Mouse (Mus musculus) c-Kit-positive CD71-negative TER-119-negative erythroid progenitor cells, embryonic 14.5 days (primary cell): ENCODE results near the gene Zfp277.

ENCODE experiments used
- DNase-seq: peaks from one replicate; pipeline ENCODE4 v3.0.0-alpha.2; 2013; ENCODE audit warnings: low read depth

Zfp277 gene

DNA sequence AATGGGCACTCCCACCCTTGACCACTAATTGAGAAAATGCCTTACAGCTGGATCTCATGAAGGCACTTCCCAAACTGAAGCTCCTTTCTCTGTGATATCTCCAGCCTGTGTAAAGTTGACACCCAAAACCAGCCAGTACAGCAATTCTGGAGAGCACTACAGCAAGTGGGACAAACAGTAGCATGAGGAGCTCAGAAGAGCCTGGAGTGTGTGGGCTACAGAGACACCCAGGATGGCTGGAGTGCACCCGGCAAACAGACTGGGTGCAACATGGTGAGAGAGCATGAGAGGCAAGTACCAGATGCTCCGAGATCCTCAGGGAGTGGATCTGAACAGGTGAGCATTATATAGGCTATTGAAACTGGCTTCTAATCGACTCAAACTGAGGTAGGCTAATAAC lies 93.8 kb downstream of the Zfp277 start:
- DNase-seq, result no peak

DNA sequence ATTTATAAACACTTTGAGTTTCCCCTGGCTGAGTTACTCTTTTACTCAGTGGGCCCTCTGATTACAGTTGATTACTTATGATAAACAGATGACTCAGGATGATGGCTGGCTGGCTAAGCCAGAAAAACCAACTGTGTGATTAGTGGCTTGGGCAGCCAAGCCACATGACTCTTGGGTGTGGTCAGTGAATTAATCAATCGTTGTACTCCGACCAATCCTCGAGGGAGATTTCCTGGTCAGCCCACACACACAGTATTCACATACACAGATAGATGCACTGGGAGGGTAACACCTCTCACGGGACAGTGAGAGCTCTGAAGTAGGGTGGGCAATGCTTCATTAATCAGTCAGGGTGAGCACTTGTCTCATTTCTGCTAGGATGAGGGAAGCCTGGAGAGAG lies 97.5 kb downstream of the Zfp277 start:
- DNase-seq, result no peak

DNA sequence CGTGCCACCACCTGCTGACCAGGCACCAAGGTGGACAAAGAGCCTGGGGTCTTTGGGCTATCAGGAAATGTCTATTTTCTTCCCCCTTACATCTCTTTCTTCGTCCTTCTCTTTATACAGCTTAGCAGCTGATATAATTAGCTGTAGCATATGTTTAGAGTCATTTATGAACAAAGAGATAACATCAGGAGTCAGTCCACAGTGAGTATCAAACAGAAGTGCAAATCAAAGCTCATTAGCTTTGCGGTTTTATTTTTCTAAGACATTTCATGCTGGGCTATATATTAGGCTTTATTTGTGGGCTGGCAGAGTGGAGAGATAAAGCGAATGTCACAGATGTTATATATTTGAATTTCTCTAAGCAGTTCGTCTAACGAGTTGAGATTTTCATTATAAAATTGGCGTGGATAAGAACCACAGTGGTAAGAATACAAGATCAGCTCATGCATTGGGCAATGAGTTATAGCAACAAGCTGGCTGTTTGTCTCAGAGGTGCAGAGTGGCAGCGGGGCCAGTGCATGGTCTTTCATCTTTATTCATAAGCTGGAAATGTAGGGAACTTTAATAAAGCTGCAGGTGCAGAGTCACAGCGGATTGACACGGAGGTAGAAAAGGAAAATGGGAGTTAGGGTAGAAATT lies 98.5 kb downstream of the Zfp277 start:
- no peak for DNase-seq

DNA sequence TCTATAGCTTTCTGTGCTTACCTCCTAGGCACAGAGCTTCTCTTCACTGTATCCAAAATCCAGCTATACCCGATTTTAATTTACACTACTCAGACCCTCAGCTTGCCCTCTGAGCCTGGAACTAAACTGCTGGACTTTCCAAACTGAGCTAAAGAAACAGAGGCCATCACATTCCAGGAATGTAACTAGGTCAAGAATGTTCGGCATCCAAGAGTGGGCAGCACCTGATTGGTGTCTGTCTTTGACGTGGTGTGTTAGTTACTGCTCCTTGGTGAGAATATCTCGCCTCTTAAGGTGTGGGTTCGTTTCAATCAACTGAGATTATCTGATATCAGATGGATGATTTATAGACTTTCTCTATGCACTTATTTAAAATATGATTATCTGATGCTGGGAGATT lies 104.3 kb downstream of the Zfp277 start:
- no peak for DNase-seq

GRCm38 (mm10) chr12:40335303-40335702 lies 110.4 kb downstream of the Zfp277 start:
- DNase-seq, result no peak

DNA sequence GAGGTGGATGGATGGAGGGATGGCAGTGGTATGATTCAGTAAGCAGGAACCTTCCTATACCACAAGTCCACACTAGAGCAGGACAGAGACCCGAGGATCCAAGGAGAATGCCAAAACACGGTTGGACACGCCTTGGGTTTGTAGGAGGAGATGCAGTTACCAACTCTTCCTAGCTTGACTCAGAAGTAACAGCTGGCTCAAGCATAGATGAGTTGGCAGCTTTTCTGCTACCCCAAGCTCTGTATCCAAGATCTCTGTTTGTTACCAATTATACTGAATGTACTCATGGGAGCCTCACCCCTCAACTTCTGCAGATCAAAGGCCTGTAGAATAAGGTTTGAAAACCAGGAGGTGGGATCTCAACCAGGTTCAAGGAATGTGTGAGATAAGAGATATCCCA lies 114.2 kb downstream of the Zfp277 start:
- DNase-seq, result no peak

DNA sequence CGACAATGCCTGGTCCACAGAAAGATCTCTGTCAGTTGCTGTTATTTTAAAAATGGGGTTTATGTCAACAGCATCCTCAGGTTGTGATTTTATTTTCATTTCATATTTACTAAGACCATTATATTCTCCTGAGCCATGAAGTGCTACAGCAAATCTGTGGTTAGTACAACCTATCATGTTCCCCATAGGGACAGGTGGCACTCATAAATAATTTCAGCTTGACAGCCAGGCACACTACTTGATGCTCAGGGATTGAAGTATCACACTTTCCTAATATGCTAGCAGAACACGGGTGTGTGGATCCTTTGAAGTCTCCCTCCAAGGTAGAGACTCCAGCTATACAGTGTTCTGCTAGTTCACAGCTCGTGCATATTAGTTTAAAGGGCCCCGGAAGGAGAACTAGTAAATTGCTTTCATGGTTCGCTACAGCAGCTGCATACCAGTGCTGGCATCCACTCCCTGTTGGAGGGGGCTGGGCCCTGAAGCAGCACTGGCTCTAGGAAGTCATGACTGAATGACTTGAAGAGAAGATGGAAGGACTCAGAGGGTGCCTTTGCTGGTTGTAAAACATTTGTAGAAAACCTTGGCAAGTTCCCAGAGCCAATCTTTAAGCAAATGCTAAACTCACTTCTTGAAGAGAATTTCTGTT lies 118.6 kb downstream of the Zfp277 start:
- DNase-seq, result no peak

DNA sequence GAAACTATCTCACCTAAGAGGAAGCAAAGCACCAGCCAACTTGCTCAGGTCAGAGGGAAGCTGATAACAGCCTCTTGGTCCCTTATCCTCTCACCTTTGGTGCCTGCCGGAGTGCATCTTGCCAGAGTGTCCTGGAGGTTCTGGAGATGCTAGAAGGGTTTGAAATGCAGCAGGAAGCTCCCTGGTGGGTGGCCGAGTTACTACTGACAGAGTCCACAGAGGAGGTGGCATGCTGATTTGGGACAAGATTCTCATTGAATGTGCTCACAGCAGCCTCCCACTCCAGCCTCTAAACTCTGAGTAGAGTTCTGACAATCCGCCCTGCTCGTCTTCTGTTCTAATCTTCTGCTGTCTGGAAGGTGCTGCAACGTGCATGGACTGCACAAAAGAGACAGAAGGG lies 120.1 kb downstream of the Zfp277 start:
- no peak for DNase-seq

GRCm38 (mm10) chr12:40324819-40325218 lies 120.9 kb downstream of the Zfp277 start:
- no peak for DNase-seq

DNA sequence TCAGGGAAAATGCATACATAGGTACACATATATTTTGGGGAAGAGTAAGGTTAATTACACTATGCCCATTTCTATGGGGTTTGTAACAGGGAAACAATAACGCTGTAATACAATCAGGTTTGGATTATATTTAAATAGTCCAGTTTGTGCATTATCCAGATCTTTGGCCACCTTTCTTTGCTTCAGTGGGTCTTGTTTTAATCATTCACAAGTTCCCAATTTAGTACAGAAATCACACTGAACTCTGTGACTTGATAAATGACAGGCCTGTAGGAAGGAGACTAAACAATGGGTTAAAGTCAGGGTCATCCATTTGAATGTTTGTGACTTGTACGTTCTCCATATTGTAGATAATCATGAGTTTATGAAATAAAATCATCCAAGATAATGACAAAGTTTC lies 130.6 kb downstream of the Zfp277 start:
- no peak for DNase-seq

- no peak for DNase-seq
These were observed 141.7 kb downstream of the Zfp277 start for GRCm38 (mm10) chr12:40303960-40304359.

DNA sequence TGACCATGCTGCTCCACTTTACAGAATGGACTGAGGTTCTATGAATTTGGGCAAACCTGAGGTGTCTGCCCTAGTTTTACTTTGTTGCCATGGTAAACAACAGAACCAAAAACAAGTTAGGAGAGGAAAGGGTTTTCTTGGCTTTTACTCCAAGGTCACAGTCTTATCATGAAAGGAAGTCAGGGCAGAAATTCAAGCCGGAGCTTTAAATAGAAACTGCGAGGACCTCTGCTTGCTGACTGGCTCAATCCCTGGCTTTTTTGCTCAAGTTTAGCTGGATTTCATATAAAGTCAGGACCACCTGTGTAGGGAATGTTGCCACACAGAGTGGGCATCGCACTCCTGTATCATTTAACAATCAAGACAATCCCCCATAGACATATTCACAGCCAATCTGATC lies 147.1 kb downstream of the Zfp277 start:
- DNase-seq, result no peak

DNA sequence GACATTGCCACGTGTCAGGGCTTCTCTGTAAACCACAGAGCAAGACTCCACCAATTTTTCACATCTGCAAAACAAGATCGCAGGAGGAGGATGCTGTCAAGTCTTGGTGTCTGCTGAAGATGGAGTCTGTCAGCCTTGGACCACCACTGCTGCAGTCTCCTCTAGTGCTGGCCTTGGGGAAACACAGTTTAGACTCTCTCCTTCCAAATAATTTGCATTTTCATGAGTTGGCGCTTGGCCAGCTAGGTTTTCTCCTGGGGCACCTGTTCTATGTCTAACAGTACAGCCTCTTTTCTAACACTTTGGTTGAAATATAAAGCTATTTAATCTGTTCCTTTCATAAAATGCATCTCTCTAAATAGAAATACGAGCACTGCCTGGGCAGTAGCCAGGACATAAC lies 159.2 kb downstream of the Zfp277 start:
- no peak for DNase-seq

DNA sequence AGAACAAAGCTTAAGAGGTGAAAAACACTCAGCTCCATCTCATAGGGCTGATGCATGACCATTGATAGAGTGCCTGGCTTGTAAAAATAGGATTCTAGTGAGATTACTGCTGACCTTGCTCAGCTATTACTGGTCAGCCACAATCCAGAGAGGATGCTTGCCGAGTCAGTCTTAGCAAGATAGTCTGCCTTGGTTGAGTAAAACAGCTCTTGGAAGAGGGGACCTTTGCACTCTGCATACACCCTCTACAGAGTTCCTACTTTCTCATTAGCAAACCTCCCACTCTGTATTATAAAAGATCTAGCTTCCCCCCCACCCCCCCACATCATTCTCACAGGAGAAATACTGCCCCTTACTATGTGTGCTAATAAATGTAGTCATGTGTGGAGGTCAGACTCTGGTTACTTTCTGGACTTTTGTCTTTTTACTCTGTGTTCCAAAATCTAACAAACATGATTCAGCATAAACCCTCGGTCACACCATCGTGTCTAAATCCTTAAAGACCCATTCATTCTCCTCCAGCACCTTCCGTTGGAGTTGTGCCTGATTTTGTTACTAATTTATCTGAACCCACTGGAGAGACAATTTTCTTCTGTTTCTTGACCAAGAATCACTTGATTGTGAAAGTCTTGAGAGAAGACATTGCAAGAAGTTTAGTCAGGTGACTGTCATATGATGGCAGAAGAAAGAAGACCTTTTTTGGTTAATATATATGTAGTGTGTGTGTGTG lies 164.9 kb downstream of the Zfp277 start:
- no peak for DNase-seq

GRCm38 (mm10) chr12:40277581-40277980 lies 168.1 kb downstream of the Zfp277 start:
- DNase-seq, result no peak

DNA sequence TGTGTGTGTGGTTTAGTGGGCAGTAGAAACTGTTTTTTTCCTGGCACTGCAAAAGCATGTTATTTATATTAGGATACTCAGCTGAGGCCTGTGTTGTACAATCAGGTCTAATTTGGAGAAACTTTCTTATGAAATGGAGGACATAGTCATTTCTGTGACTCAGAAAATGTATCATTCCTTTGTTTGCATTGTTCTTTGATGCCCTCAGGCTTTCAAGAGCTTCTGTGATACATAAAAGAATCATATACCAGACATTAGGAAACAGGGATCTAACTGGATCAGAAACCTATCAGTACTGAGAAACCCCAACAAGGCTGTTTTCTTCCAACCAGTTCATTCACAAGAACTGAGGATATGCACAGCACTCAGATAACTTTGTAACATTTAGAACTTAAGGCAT lies 170.8 kb downstream of the Zfp277 start:
- DNase-seq, result no peak

DNA sequence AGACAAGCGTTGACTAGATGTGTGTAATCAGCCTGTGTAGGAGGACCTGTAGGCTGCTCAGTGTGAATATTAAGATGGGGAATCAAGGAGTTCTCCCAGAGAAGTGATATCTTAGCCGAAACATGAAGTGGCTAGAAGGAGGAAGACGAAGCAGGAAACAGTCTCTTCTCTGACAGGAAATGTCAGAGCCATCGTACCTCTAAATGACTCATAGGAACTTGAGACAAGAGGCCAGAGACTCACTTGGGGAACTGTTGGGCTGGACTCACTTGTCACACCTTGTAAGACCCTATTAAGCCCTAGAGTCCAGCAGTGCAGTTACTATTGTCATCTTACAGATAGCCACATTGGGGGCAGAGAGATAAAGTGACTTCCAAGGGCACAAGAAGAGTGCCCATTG lies 172.4 kb downstream of the Zfp277 start:
- no peak for DNase-seq

GRCm38 (mm10) chr12:40272710-40273109 lies 173.0 kb downstream of the Zfp277 start:
- DNase-seq, result no peak

DNA sequence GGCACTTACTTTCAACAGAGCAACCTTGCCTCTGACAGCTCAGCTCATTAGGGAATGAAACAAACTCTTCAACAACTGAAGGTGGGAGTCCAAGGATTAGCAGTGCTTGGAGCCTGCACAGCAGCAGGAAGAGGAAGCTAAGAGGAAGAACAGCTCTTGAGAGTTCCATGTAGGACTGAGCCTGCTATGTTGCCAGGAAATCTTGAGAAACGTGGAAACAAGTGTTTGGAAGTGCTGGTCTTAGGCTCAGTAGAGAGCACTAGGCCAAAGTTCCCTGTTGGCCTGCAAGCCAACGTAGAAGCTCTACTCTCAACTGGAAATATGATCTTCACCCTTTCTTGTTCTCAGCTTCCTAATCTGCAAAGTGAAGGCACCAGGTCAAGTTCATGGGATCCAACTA lies 177.4 kb downstream of the Zfp277 start:
- DNase-seq, result no peak
